Mouse (Mus musculus) adrenal gland (tissue): ENCODE measurements at regions not wholly inside any gene's neighbourhood (a gene's known extent, or its start where the extent isn't known, plus 50 kb on each side); places are given as distances from the start of the nearest gene placed in this dataset.

Source experiments
- intact Hi-C: fragments of 180-260 bp; cut with DNase I; formaldehyde crosslinking; loops from one replicate; pipeline ENCODE4 v1.15.1; 2025

DNA sequence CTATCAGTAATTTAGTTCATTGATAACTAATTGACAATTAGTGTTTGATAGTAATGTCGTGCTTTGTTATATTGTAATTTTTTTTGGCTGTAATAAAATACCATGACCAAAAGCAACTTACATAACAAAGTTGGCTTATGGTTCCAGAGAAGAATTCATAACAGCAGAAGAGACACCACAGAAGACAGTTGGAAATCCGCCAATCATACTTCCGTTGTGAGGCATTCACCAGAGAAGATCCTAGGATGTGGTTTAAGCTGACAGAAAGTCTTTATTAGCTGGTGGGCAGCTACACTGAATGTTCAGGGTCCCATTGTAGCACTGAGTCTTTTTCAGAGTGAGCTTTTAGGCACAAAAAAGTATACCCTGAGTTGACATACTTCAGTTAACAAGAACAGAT is 109.9 kb downstream of the Sec23a start:
- intact Hi-C loops, result no loop called here

DNA sequence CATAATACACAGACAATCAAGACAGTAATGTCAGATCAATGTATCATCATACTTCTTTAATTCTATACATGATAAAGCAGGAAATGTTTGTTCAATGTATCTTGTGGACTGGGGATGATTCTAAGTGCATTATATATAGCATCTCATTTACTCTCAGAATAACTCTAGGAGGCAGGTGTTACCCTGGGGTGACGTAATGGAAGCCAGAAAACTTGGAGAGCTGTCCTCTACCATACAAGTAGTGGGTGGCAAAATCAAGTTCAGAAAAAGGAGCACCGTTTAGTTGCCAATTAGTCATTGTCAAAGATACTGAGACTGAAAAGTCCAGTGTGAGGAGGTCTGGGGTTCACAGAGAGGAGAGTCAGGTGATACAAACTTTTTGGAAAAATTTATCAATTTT is 136.0 kb downstream of the Sec23a start:
- intact Hi-C loops, result no loop called here

DNA sequence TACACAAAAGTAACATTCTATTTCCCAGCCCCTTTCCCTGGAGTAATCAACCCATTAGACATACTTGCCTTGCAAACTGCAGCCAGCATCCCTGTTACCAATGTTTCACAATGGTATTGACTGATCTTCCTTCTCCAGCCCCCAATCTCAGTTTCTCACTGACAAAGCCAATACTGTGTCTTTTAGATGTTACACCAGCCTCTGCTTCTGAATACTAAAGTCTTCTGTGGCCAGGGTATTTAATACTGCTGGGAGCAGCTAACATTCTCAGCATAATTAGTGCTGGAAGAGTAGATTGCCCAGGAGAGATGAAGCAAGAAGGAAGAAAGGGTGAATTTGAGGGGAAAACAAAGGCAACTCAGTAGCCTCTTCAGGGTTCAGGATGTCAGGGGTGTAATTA is 139.4 kb downstream of the Sec23a start:
- intact Hi-C loops, result no loop called here

- intact Hi-C loops, result no loop called here
Measured at GRCm38 (mm10) chr12:58856498-58856897, 155.3 kb downstream of the Sec23a start.

DNA sequence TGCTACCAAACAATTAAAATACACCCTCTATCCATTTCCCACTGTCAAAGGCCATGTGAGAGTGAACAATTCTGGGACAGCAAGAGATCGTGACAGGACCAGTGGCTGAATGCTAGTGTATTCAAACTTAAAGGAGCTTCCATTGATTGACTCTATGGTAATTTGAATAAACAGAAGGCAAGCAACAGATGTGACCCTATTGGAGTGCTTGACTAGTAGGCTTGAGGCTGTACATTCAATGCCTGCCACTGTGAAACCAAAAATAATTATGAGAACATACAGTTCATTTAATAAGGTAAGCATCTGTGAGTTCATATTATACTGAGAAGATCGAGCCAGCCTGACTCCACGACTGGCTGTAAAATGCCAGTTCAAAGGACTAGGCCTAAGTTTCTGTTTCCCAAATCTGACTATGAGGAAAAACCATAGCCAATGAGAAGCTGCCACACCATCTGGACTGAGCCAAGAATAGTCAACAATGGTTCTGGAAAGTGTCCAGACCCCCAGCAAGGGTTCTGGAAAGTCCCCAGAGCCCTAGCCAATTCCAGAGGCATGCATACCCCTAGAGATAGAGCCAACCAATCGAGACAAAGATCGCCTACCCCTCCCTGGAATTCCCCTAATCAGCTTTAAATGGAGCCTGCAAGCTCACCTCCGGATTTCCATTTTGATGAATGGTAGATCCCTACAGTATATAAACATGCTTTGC is 160.0 kb downstream of the Sec23a start:
- intact Hi-C loops, result no loop called here

DNA sequence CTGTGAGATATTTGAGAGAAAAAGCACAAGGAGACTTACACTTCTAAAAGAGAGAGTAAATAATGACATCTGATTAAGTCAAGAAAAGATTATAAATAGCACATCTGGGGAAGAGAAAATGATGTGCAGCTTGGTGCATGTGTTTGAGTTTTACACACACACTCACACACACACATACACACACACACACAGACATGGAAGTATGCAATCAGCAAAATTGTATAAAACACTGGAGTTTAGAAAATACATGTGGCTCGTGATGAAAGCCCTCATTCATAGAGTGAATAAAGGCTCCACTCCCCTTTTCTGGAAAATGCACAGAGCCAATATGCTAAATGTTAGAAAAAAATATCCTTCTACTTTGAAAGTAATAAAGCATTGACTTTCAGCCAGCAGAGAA is 182.2 kb downstream of the Sec23a start:
- intact Hi-C loops, result no loop called here

- intact Hi-C loops, result no loop called here
Measured at GRCm38 (mm10) chr12:58827864-58828263, 184.0 kb downstream of the Sec23a start.

- intact Hi-C loops, result no loop called here
Measured at GRCm38 (mm10) chr12:58825139-58825921, 186.5 kb downstream of the Sec23a start.

- intact Hi-C loops, result no loop called here
Measured at GRCm38 (mm10) chr12:58822971-58823370, 188.8 kb downstream of the Sec23a start.

DNA sequence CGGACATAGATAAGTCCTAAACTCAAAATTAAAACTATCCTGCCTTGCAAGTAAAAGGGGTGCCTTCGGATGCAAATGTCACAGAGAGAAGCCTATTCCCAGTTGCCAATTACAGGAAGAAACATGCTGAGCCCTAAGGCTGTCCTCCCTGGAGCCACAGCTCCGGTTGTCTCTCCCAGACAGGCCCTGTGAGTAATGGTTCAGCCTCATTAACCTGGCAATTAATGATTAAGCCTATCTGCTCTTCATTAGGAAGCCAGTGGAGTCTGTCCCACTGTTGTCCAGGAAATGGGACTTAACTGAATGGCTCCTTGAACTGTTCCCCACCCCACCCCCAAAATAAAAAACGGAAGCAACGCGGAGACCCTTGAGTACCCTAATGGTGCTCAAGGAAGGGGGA is 207.7 kb downstream of the Sec23a start:
- intact Hi-C loops, result loop anchor here (5.0 kb wide), 1 partner anchor 977 kb away; no protein-coding TSS in a partner anchor

DNA sequence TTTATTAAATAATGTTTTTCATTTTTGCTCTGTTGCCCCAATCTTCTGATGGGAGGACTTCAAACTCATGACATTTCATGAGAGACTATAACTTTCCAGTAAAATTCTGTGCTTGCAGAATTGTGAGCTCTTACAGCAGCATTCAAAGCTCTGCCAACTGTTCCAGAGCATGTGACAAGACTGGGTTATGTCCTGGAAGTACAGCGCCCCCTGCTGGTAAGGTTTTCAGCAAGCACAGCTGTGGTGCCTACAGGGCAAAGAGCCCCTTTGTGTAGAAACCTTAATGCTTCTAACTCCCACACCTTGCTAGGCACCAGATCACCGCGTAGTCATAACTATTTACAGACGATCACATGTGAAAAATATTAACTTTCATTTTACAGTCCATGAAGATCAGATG is 209.4 kb downstream of the Sec23a start:
- intact Hi-C loops, result loop anchor here (5.0 kb wide), 1 partner anchor 975 kb away; no protein-coding TSS in a partner anchor
